In the genomic region with DNA sequence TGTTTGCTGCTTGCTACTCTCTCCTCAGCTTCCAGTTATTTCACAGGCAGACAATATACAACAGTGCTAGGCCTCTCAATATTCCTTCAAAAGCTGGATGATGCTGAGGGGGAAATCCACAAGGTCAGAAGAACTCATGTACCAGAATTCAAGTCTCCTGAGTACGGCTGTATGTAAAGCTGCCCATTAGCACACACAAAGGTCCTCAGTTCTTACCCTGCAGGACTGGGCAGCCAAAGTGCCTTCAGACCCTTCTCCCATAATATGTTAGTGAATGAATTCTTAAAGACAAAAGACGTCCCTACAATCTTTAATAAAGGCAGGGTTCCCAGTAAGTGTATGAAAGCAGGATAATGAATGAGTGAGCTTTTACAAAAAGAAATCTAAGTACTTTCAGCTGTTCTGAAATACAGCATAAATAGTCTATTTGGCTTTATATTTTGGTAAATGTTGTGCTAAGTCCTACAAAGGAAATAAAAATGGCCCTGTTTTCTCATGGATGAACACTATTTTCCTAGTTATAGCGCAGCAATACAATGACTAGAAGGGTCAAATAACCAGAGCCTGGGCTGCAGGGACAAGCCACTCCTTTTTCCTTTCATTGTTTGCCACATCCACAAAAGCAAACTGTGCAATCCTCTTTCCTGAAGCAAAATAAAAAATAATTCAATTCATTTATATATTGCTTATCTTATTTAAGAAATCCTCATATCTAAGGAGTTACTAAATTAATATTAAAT, we compare ENCODE assay signal across 22 mouse cellular contexts.
DNase-seq lines count a peak whose midpoint lies in the region; ATAC-seq and TF ChIP-seq lines count a peak whose summit lies in the region.
"Had no signal": no experiment of that assay in that cellular context is flagged by ENCODE, and none has a peak within 500 bp of the region (broad histone marks: within the 10 kb centered on the region; RNA-seq: fewer than 3 reads in every experiment).

No protein-coding gene starts in this region.

- H3K36me3 ChIP-seq in forebrain, embryonic 12.5 days (replicated peaks): no peaks in the 10 kb centered on the region
- H3K36me3 ChIP-seq in hindbrain, embryonic 14.5 days (replicated peaks; ENCODE audit: control insufficient read depth, insufficient read depth): no peaks in the 10 kb centered on the region
- H3K36me3 ChIP-seq in midbrain, embryonic 16.5 days (ENCODE audit: control insufficient read depth, insufficient read depth, low read length): no peaks in the 10 kb centered on the region
- H3K36me3 ChIP-seq: heart, embryonic 10.5 days; intestine, embryonic 15.5 days; limb, embryonic 10.5 days; liver, embryonic 12.5 days; lung, embryonic 15.5 days had no signal

- ATAC-seq in forebrain, embryonic 12.5 days (ENCODE audit: low FRiP score): peak; percentile 68
- ATAC-seq in hindbrain, embryonic 14.5 days (ENCODE audit: low FRiP score): peak; percentile 32; the same call in 1 of the 2 replicates
- ATAC-seq in midbrain, embryonic 16.5 days: 0 out of 2 replicates have a peak, but pooled peaks have one; percentile 46
- ATAC-seq: activated CD4-positive, CD25-positive, alpha-beta regulatory T cell, adult 4 months; intestine, embryonic 15.5 days; liver, embryonic 12.5 days; Patski had no signal

- no peak overlapping the region for H3K4me3 ChIP-seq in layer of hippocampus, adult 2 months
- H3K4me3 ChIP-seq in forebrain, embryonic 12.5 days (replicated peaks): no peak overlapping the region
- H3K4me3 ChIP-seq in hindbrain, embryonic 14.5 days (replicated peaks; ENCODE audit: low read length): no peak overlapping the region
- H3K4me3 ChIP-seq in midbrain, embryonic 16.5 days (ENCODE audit: low read depth, low read length): no peak overlapping the region
- H3K4me3 ChIP-seq: heart, embryonic 10.5 days; intestine, embryonic 15.5 days; left cerebral cortex, adult 2 months; limb, embryonic 10.5 days; liver, embryonic 12.5 days; lung, embryonic 15.5 days had no signal

- TF ChIP-seq CTCF in layer of hippocampus, adult 2 months (conservative IDR thresholded peaks at IDR 0.05): no peak

- H3K27me3 ChIP-seq in forebrain, embryonic 12.5 days: no peaks in the 10 kb centered on the region
- no peaks in the 10 kb centered on the region for H3K27me3 ChIP-seq in hindbrain, embryonic 14.5 days (ENCODE audit: control insufficient read depth, insufficient read depth, low read length)
- H3K27me3 ChIP-seq in midbrain, embryonic 16.5 days (ENCODE audit: control insufficient read depth, insufficient read depth, low read depth, low read length): no peaks in the 10 kb centered on the region
- H3K27me3 ChIP-seq: intestine, embryonic 15.5 days; liver, embryonic 12.5 days; lung, embryonic 15.5 days; Patski had no signal

- no peak for DNase-seq in layer of hippocampus, adult 2 months (ENCODE audit: low spot score in 2 of 2)
- no peak for DNase-seq in layer of hippocampus, adult 11-12 months (ENCODE audit: low spot score)
- DNase-seq in hindbrain, embryonic 14.5 days (ENCODE audit: low spot score): peak; percentile 47
- no peak for DNase-seq in ovary, postnatal 10 days (ENCODE audit: low spot score)
- no peak for DNase-seq in cerebellum, postnatal 25 days
- DNase-seq in gastrocnemius, adult 8-10 months (ENCODE audit: low spot score in 2 of 2): no peak
- DNase-seq: adrenal gland, postnatal 25 days; cerebellum, adult 9-10 months; gastrocnemius, postnatal 36 days; heart, postnatal 14 days; thymus, postnatal 25 days had no signal

- WGBS in forebrain, embryonic 12.5 days: 8% methylated on average over 3 of the region's 3 CpGs
- WGBS in hindbrain, embryonic 14.5 days: 37% methylated on average over 3 of the region's 3 CpGs
- WGBS in midbrain, embryonic 16.5 days: 21% methylated on average over 3 of the region's 3 CpGs

- no peak overlapping the region for H3K9ac ChIP-seq in forebrain, embryonic 12.5 days
- H3K9ac ChIP-seq in hindbrain, embryonic 14.5 days: peak overlapping the region; percentile 26; the same call in 1 of the 2 replicates
- H3K9ac ChIP-seq in midbrain, embryonic 16.5 days (ENCODE audit: low read depth, low read length): no peak overlapping the region
- H3K9ac ChIP-seq: intestine, embryonic 15.5 days; liver, embryonic 12.5 days; lung, embryonic 15.5 days had no signal

- no peaks in the 10 kb centered on the region for H3K9me3 ChIP-seq in forebrain, embryonic 12.5 days
- no peaks in the 10 kb centered on the region for H3K9me3 ChIP-seq in hindbrain, embryonic 14.5 days (ENCODE audit: control insufficient read depth, low read length)
- H3K9me3 ChIP-seq in midbrain, embryonic 16.5 days (replicated peaks; ENCODE audit: control insufficient read depth, low read length, poor library complexity, severe bottlenecking): no peaks in the 10 kb centered on the region
- H3K9me3 ChIP-seq: heart, embryonic 10.5 days; intestine, embryonic 15.5 days; limb, embryonic 10.5 days; liver, embryonic 12.5 days; lung, embryonic 15.5 days had no signal

- peaks cover 9% of the 10 kb centered on the region for H3K4me1 ChIP-seq in forebrain, embryonic 12.5 days
- peaks cover 13% of the 10 kb centered on the region for H3K4me1 ChIP-seq in hindbrain, embryonic 14.5 days (replicated peaks; ENCODE audit: control insufficient read depth, insufficient read depth, low read length)
- peaks cover 10% of the 10 kb centered on the region for H3K4me1 ChIP-seq in midbrain, embryonic 16.5 days (ENCODE audit: control insufficient read depth, insufficient read depth, low read length)
- H3K4me1 ChIP-seq: heart, embryonic 10.5 days; intestine, embryonic 15.5 days; limb, embryonic 10.5 days; liver, embryonic 12.5 days; lung, embryonic 15.5 days had no signal

- H3K4me2 ChIP-seq in forebrain, embryonic 12.5 days: no peak overlapping the region
- H3K4me2 ChIP-seq in hindbrain, embryonic 14.5 days (replicated peaks): no peak overlapping the region
- H3K4me2 ChIP-seq in midbrain, embryonic 16.5 days (ENCODE audit: low read length): no peak overlapping the region
- H3K4me2 ChIP-seq: intestine, embryonic 15.5 days; liver, embryonic 12.5 days; lung, embryonic 15.5 days had no signal

- peak overlapping the region; percentile 83 for H3K27ac ChIP-seq in layer of hippocampus, adult 2 months
- H3K27ac ChIP-seq in forebrain, embryonic 12.5 days: peak overlapping the region; percentile 86
- H3K27ac ChIP-seq in hindbrain, embryonic 14.5 days: peak overlapping the region; percentile 89
- H3K27ac ChIP-seq in midbrain, embryonic 16.5 days (ENCODE audit: low read length): peak overlapping the region; percentile 91
- H3K27ac ChIP-seq: heart, embryonic 10.5 days; intestine, embryonic 15.5 days; limb, embryonic 10.5 days; liver, embryonic 12.5 days; lung, embryonic 15.5 days; stomach, postnatal 0 days had no signal
